Mouse (Mus musculus) regulatory T cell (primary cell): ENCODE measurements around the gene Pef1.

Experiments used
- in situ Hi-C: fragments of 300-600 bp; cut with MboI, MseI; formaldehyde crosslinking; loops from one replicate; pipeline ENCODE4 v1.15.1; 2025; ENCODE audit warnings: high pct_unique_total_duplicates

The Pef1 gene

DNA sequence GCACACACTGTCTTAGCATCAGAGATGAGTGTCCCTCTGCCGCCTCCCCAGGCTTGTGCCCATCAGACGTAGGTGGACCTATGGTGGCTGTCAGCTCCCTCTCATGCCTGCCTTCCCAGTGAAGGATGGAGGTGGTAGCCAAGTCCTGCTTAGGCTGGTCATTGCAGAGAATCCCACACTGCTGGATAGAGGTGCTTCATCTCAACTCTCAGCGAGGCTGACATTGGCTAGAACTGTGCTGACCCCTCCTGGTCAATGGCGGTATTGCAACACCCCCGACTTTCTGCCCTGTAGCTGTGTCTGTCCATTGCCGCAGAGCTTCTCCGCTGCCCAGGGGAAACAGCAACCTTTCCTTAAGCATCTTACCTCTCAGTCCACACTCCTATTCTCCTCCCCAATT is 15.1 kb upstream of the Pef1 start:
- in situ Hi-C loops = no loop called here

- in situ Hi-C loops = no loop called here
These were observed 7.2 kb upstream of the Pef1 start for GRCm38 (mm10) chr4:130095137-130095536.

DNA sequence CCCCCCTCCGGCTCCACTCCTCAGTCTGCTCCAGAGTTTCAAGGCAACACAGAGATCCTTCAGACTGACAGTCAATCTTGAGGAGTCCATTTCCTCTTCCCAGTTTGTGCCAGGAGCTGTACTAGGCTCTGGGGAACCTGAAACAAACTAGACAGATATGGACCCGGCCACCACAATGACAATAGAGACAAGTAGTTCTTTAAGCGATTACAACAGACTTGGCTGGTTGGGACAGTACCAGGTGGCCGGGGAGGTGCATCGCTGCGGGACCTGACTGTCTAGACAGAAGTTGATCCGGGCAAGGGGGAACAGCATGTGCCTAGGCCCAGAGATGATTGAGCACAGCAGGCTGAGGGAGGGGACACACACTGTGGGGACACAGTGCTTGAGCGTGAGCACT is 1.2 kb upstream of the Pef1 start:
- in situ Hi-C loops = no loop called here

GRCm38 (mm10) chr4:130103632-130104031 is 1.3 kb downstream of the Pef1 start:
- in situ Hi-C loops = no loop called here

DNA sequence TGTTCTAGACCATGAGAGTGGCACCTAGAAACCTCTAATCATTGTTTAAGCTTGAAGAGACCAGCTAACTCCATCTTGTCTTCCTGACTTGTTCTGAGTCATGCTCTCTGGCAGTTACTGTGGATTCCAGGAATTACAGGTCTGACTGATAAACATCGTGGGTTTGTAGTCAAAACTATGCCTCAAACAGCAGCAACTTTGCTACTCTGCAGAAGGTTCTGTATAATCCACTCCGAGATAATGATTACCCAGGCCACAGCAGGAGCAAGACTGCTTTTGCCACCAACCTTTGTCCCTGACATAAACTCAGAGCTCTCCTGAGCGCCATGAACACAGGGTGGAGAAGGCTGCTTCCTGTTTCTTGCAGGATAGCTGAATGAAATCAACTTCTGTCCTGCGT is 2.2 kb downstream of the Pef1 start:
- in situ Hi-C loops = no loop called here

- in situ Hi-C loops = no loop called here
These were observed 4.7 kb downstream of the Pef1 start for GRCm38 (mm10) chr4:130107065-130107443.

DNA sequence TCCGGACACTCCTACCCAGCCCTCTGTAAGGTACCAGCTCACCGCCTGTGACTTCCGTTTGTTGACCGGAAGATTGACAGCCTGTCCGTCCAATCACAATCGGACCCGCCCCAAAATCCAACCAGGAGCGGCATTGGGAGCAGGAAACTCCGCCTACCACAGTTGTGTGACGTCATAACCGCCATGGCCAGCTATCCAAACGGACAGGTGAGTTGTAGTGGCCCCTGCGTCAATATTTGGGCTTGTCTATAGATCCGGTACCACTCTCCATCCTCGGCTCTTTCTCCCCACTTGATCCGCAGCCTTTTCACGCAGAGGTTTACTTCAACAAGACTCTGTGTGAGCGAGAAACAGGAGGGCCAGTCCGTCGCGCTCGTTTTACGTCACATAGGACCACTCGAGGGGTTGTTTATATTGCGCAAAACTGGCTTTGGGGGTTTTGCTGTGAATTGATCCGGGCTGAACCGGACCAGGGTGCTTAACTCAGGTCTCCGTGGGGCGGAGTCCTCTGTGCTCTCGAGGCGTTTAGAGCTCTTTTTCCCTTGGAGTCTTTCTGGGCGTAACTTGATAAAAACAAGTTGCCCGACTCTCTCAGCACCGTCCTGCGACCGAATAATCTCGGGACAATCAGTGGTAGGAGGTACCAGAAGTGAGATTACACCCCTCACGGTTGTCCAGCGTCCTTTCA is 5.2 kb downstream of the Pef1 start:
- in situ Hi-C loops = no loop called here

DNA sequence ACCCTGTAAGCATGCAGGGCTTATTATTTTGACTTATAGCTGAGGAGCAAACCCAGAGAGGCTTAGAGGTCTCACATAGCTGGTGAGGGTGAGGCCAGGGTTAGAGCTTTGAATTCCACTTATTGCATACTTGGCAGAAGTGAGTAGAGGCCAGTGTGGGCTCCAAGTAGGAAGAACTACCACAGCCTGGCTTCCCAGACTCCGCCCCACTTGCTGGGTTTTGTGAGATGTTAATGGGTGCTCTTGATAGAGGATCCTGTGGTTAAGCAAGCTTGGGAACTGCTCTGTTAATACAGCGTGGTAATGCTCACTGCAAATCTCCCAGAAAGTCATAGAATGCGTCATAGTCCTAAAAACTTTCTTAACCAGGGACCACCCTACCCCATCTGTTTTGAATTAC is 6.6 kb downstream of the Pef1 start:
- in situ Hi-C loops = no loop called here

DNA sequence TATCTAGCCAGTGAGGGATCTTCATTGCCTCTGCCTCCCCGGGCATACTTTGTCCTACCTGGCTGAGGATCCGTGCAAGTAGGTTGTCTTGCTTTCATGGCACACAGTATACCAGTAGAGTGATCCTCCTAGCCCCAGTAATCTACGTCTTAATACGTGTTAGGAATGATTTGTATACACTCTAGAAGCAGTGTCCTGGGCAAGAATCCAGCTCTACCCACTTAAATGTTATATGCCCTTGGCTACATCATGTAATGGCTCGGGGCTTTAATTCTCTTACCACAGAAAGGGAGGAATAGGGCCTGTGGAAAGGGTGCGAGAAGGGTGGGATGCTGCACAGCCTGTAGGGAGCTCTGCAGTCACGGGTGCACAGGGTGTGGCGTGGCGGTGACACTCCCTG is 7.3 kb downstream of the Pef1 start:
- in situ Hi-C loops = no loop called here

GRCm38 (mm10) chr4:130110091-130110490 is 7.7 kb downstream of the Pef1 start:
- in situ Hi-C loops = no loop called here

DNA sequence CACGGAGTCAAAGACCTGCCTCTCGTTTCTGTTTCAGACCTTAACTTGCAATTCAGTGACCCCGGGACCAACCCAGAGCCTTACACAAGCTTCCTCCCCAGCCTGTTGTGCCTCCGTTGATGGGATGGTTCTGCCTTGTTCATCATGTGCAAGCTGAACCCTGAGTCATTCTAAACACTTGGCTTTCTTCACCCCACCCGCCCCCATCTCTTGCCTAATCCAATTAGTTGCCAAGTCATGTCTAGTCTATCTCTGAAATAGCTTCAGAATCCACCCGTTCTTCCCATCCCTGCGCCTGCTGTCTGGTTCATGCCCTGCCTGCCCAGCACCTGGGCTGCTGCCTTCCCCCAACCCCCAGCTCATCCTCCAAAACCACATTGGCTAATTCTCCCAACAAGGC is 9.9 kb downstream of the Pef1 start:
- in situ Hi-C loops = no loop called here

DNA sequence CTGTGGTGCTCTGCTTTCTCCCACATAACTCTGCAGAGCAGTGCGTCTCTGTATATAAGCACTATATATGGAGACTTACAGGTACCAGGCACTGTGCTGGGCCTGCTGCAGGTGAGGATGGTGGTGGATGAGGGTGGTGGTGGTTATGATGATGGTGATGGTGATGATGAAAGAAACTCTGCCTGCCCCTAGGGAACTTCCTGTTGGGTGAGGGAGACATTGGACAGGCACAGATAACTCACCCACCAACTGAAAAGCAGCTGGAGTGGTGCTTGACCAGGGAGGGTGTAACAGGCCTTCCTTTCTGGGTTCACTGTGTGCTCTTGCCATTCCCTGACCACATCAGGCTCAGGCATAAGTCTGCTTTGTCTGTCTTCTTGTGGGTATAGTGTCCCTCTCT is 10.4 kb downstream of the Pef1 start:
- in situ Hi-C loops = no loop called here

GRCm38 (mm10) chr4:130120752-130121151 is 18.4 kb downstream of the Pef1 start:
- in situ Hi-C loops = no loop called here

- in situ Hi-C loops = no loop called here
These were observed 19.2 kb downstream of the Pef1 start for GRCm38 (mm10) chr4:130121560-130121959.

DNA sequence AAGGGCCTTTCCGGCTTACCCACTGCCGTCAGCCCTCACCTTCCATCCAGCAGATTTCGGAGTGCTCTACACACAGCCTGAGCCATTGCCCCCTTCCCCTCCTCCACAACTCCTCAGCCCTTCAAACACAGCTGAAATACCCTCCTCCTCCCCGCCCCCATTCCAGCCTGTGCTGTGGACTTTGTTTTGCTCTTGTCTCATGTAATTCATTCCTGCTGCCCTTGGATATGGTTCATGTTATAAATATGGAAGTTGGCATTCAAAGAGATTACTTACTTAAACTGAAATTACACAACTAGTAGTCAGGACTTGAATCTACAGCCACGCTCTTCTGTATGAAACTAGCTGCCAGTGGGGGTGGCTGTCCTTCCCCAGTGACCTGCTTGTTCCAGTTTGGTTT is 20.7 kb downstream of the Pef1 start:
- in situ Hi-C loops = no loop called here

GRCm38 (mm10) chr4:130124110-130124509 is 21.8 kb downstream of the Pef1 start:
- in situ Hi-C loops = no loop called here

DNA sequence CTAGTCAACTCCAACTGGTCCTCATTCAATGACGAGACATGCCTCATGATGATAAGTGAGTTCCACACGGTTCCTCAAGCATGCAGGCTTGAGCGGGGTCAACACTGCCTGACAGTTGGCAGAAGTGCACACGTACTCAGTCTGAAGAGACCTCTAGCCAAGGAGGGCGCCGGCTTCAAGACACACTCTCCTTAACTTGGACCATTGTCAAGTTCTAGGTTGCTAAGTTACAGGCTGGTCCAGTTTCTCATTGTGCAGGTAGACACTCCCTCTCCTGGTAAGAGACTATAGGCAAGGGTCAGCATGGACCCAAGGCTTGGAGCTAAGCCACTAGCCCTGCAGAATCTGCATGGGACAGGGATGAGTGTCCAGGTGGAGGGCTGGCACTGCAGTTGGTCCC is 22.8 kb downstream of the Pef1 start:
- in situ Hi-C loops = no loop called here

- in situ Hi-C loops = no loop called here
These were observed 23.6 kb downstream of the Pef1 start for GRCm38 (mm10) chr4:130125935-130126334.

GRCm38 (mm10) chr4:130128907-130129306 is 26.5 kb downstream of the Pef1 start:
- in situ Hi-C loops = no loop called here

- in situ Hi-C loops = no loop called here
These were observed 27.7 kb downstream of the Pef1 start for GRCm38 (mm10) chr4:130130082-130130481.

- in situ Hi-C loops = no loop called here
These were observed 28.4 kb downstream of the Pef1 start for GRCm38 (mm10) chr4:130130641-130131350.

DNA sequence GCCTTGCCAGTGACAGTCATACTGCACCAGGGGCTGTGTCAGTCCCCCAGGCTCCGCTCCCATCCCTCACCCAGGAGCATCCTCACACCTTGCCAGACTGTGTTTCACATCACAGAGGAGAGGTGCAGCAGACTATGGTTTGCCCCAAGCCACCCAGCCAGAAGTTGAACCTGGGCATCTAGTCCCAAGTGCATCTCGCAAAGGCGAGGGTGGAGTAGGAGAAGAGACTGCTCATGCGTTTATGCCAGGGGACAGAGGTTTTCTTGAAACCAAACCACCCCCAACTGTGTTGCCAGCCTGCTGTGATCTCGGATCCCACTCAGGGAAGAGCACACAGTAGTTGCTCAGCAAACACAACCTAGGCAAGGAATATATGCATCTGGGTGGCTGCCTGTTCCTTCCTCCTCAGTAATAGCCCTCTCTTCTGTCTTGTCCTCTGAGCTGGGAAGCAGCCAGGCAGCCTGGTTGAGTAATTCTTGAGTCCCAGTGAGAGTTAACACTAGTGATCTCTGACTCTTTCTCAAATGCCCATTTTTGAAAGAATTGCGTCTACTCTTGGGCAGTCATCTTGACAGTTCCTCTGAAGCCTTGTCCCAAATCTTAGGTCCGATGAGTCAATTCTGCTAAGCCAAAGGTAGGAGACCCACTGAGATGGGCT is 29.2 kb downstream of the Pef1 start:
- in situ Hi-C loops = no loop called here

GRCm38 (mm10) chr4:130133399-130133798 is 31.0 kb downstream of the Pef1 start:
- in situ Hi-C loops = no loop called here
